Mouse (Mus musculus): ENCODE measurements around the gene Vhl. TPM values are rescaled to one million over a fixed set of nuclear protein-coding genes. Genes with fewer than 3 reads are reported as not detected.

The Vhl gene
- polyA plus RNA-seq, 1 experiment from 2014 or later, result 48.7 TPM

DNA sequence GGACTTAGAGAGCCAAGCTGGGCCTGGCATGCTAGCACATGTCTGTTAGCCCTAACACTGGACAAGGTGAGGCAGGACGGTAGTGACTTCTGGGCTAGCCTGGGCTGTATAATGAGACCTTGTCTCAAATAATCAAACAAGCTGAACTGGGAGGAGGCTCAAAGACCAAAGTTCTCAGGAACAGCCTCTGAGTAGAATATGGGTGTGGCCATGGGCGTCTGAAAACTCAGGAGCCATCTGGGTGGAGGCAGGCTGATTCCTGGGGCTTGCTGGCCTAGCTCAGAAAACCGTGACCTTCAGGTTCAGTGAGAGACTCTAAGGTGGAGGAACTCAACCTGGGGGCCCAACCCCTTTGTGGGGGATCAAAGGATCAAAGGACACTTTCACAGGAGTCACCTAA is 27.9 kb downstream of the Vhl start:
- WGBS, result 71% methylated on average over 3 of the region's 3 CpGs
- no peaks in the 10 kb centered on the region for H3K9me3 ChIP-seq (ENCODE audit: control insufficient read depth, low read length)
- DNase-seq (ENCODE audit: low spot score), result no peak
- no peaks in the 10 kb centered on the region for H3K4me1 ChIP-seq (ENCODE audit: control insufficient read depth, insufficient read depth, low read length)
- ATAC-seq (ENCODE audit: low read depth), result no peak
- H3K9ac ChIP-seq (ENCODE audit: low read depth, low read length), result no peak overlapping the region
- no peaks in the 10 kb centered on the region for H3K36me3 ChIP-seq (ENCODE audit: control insufficient read depth, insufficient read depth, low read length)
- H3K4me3 ChIP-seq (ENCODE audit: low read depth, low read length), result no peak overlapping the region
- no peaks in the 10 kb centered on the region for H3K27me3 ChIP-seq (replicated peaks; ENCODE audit: control insufficient read depth, insufficient read depth, low read length)
- no peak overlapping the region for H3K4me2 ChIP-seq (ENCODE audit: low read depth, low read length)
- H3K27ac ChIP-seq (replicated peaks; ENCODE audit: low read depth, low read length), result no peak overlapping the region

DNA sequence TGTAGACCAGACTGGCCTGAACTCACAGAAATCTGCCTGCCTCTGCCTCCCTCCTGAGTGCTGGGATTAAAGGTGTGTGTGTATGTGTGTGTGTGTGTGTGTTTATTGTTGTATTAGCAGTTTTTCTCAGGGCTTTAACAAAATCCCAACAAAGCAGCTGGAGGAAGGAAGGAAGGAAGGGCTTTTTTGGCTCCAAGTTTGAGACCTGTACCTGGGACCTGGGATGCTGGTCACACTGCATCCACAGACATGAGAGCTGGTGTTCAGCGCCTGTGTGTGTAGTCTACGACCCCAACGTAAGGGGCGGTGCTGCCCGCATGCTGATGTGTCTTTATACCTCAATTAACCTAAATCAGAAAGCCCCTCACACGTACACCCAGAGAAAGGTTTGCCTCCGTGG is 29.8 kb downstream of the Vhl start:
- H3K4me1 ChIP-seq (ENCODE audit: control insufficient read depth, insufficient read depth, low read length), result no peaks in the 10 kb centered on the region
- 97% methylated on average over 7 of the region's 7 CpGs for WGBS
- DNase-seq (ENCODE audit: low spot score), result no peak
- no peak overlapping the region for H3K4me2 ChIP-seq (ENCODE audit: low read depth, low read length)
- ATAC-seq (ENCODE audit: low read depth), result no peak
- no peak overlapping the region for H3K9ac ChIP-seq (ENCODE audit: low read depth, low read length)
- no peaks in the 10 kb centered on the region for H3K36me3 ChIP-seq (ENCODE audit: control insufficient read depth, insufficient read depth, low read length)
- no peak overlapping the region for H3K27ac ChIP-seq (replicated peaks; ENCODE audit: low read depth, low read length)
- no peaks in the 10 kb centered on the region for H3K9me3 ChIP-seq (ENCODE audit: control insufficient read depth, low read length)
- no peaks in the 10 kb centered on the region for H3K27me3 ChIP-seq (replicated peaks; ENCODE audit: control insufficient read depth, insufficient read depth, low read length)
- H3K4me3 ChIP-seq (ENCODE audit: low read depth, low read length), result no peak overlapping the region

DNA sequence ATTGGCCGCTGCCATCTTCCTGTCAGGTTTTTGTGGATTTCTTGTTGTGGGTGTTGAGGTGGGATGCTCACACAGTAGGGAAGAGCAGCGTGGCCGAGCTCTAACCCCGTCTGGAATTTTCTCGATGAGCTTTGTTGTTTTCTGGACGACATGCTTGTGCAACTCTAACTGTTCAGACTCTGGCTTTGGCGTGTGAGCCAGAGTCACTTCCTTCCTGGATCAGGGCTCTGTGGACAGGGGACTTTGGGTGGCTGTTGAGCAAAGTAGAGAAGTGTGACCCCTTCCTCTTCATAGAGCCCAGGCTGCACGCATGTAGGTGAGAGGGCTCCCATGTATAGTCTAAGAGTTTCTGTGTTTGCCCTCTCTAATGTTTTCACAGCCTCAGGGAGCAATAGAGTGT is 30.3 kb downstream of the Vhl start:
- Histone ChIP-seq H3K9ac (ENCODE audit: low read depth, low read length) (no peak overlapping the region), H3K36me3 (ENCODE audit: control insufficient read depth, insufficient read depth, low read length) (no peaks in the 10 kb centered on the region), H3K4me1 (ENCODE audit: control insufficient read depth, insufficient read depth, low read length) (no peaks in the 10 kb centered on the region), H3K4me3 (ENCODE audit: low read depth, low read length) (no peak overlapping the region), H3K9me3 (ENCODE audit: control insufficient read depth, low read length) (no peaks in the 10 kb centered on the region), H3K27me3 (replicated peaks; ENCODE audit: control insufficient read depth, insufficient read depth, low read length) (no peaks in the 10 kb centered on the region), H3K4me2 (ENCODE audit: low read depth, low read length) (no peak overlapping the region), H3K27ac (replicated peaks; ENCODE audit: low read depth, low read length) (no peak overlapping the region)
- ATAC-seq (ENCODE audit: low read depth) (no peak), DNase-seq (ENCODE audit: low spot score) (no peak)
- 78% methylated on average over 8 of the region's 8 CpGs for whole genome bisulfite sequencing

DNA sequence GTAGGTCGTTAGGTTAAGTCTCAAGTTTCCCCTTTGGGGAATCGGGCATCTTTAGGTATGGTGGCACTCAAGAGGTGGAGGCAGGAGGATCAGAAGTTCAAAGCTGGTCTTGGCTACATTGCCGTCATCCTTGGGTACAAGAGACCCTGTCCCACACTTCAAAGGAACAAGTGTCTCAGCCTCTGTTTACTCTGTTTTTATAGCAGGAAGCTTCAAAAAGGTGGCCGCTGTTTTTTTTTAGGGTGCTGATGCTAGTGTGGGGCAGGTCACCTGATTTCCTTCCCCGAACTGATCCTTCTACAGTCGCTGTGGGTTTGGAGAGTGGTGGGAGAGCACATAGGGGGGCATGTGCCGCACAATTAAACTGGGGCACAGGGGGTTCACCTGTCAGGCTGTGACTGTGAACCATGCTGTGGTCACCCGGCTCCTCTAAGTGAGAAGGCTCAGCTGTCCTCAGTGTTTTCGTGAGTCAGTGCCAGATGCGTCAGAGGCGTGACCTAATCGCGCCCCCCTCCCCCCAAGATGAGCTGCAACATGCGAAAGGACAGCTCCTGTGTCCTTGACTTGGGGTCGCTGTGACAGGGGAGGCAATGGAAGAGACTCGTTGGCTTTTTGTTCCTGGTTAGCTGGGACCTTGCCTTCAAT is 31.1 kb downstream of the Vhl start:
- no peaks in the 10 kb centered on the region for H3K4me1 ChIP-seq (ENCODE audit: control insufficient read depth, insufficient read depth, low read length)
- WGBS, result 76% methylated on average over 16 of the region's 16 CpGs
- H3K4me3 ChIP-seq (ENCODE audit: low read depth, low read length), result no peak overlapping the region
- no peak overlapping the region for H3K4me2 ChIP-seq (ENCODE audit: low read depth, low read length)
- H3K27ac ChIP-seq (replicated peaks; ENCODE audit: low read depth, low read length), result no peak overlapping the region
- H3K36me3 ChIP-seq (ENCODE audit: control insufficient read depth, insufficient read depth, low read length), result no peaks in the 10 kb centered on the region
- H3K9ac ChIP-seq (ENCODE audit: low read depth, low read length), result no peak overlapping the region
- no peaks in the 10 kb centered on the region for H3K9me3 ChIP-seq (ENCODE audit: control insufficient read depth, low read length)
- no peak for DNase-seq (ENCODE audit: low spot score)
- ATAC-seq (ENCODE audit: low read depth), result no peak
- H3K27me3 ChIP-seq (replicated peaks; ENCODE audit: control insufficient read depth, insufficient read depth, low read length), result no peaks in the 10 kb centered on the region

DNA sequence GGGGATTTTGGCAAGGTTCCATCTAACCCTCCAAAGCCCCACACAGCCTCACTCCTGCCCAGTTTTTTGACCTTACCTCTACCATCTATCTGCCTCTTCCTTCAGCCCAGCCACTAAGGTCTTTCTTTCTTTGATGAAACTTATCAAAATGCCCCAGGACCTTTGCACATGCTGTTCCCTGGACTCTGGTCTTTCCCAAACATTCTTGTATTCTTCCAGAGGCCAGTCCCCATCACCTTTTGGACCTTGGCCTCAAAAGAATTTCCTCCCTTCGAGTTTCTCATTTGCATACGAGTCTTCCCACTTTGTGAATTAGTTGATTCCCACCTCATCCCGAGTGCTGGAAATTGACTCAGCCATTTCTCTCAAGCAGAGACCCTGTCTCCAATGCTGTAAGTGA is 31.7 kb downstream of the Vhl start:
- no peak for ATAC-seq (ENCODE audit: low read depth)
- Histone ChIP-seq H3K4me2 (ENCODE audit: low read depth, low read length) (no peak overlapping the region), H3K4me1 (ENCODE audit: control insufficient read depth, insufficient read depth, low read length) (no peaks in the 10 kb centered on the region), H3K27me3 (replicated peaks; ENCODE audit: control insufficient read depth, insufficient read depth, low read length) (no peaks in the 10 kb centered on the region), H3K27ac (replicated peaks; ENCODE audit: low read depth, low read length) (no peak overlapping the region), H3K36me3 (ENCODE audit: control insufficient read depth, insufficient read depth, low read length) (no peaks in the 10 kb centered on the region), H3K9me3 (ENCODE audit: control insufficient read depth, low read length) (no peaks in the 10 kb centered on the region), H3K9ac (ENCODE audit: low read depth, low read length) (no peak overlapping the region), H3K4me3 (ENCODE audit: low read depth, low read length) (no peak overlapping the region)
- DNase-seq (ENCODE audit: low spot score), result no peak
- WGBS, result 86% methylated on average over 3 of the region's 3 CpGs

DNA sequence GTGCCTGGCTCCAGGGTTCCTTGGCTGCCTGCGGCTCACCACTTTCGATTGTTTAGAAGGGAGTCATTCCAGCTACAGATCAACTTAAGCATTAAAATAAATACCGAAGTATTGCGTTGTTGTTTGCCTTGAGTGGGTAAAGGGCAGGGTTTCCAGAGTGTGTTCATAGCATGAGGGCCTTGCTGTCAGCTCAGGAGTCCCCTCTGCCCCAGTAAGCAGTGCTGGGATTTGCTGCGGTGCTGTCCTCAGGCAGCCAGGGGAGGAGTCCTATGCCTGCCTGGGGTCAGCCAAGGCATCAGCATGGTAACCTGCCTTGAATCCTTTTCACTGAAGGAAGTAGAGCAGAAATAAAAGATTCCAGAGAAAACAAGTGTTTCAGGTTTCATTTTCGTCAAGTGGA is 33.1 kb downstream of the Vhl start:
- no peaks in the 10 kb centered on the region for H3K9me3 ChIP-seq (ENCODE audit: control insufficient read depth, low read length)
- peak; percentile 66 for DNase-seq (ENCODE audit: low spot score)
- H3K27ac ChIP-seq (replicated peaks; ENCODE audit: low read depth, low read length), result no peak overlapping the region
- no peaks in the 10 kb centered on the region for H3K4me1 ChIP-seq (ENCODE audit: control insufficient read depth, insufficient read depth, low read length)
- H3K9ac ChIP-seq (ENCODE audit: low read depth, low read length), result no peak overlapping the region
- WGBS, result 71% methylated on average over 6 of the region's 6 CpGs
- no peak overlapping the region for H3K4me2 ChIP-seq (ENCODE audit: low read depth, low read length)
- ATAC-seq (ENCODE audit: low read depth), result peak; percentile 85
- H3K36me3 ChIP-seq (ENCODE audit: control insufficient read depth, insufficient read depth, low read length), result no peaks in the 10 kb centered on the region
- no peak overlapping the region for H3K4me3 ChIP-seq (ENCODE audit: low read depth, low read length)
- H3K27me3 ChIP-seq (replicated peaks; ENCODE audit: control insufficient read depth, insufficient read depth, low read length), result no peaks in the 10 kb centered on the region

DNA sequence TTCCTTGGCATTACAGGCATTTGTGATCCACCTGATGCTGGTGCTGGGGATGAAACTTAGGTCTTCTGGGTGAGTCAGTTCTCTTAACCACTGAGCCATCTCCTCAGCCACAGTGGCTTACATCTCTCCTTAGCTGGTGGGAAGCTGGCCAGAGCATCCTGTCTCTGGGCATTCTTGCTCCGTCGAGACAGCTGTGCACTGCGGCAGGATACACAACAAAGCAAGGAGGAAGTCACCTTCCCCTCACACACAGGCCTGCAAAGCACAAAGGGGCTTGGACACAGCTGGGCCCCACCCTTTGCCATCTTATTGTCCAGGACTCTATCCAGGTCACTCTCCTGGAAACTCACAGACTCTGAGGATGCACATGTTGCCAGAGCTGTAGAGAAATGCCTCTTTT is 34.5 kb downstream of the Vhl start:
- H3K4me1 ChIP-seq (ENCODE audit: control insufficient read depth, insufficient read depth, low read length), result no peaks in the 10 kb centered on the region
- 51% methylated on average over 3 of the region's 3 CpGs for WGBS
- H3K4me2 ChIP-seq (ENCODE audit: low read depth, low read length), result no peak overlapping the region
- H3K27ac ChIP-seq (replicated peaks; ENCODE audit: low read depth, low read length), result no peak overlapping the region
- no peaks in the 10 kb centered on the region for H3K36me3 ChIP-seq (ENCODE audit: control insufficient read depth, insufficient read depth, low read length)
- H3K27me3 ChIP-seq (replicated peaks; ENCODE audit: control insufficient read depth, insufficient read depth, low read length), result no peaks in the 10 kb centered on the region
- no peak overlapping the region for H3K4me3 ChIP-seq (ENCODE audit: low read depth, low read length)
- no peak overlapping the region for H3K9ac ChIP-seq (ENCODE audit: low read depth, low read length)
- H3K9me3 ChIP-seq (ENCODE audit: control insufficient read depth, low read length), result peaks cover 4% of the 10 kb centered on the region; the same call in 1 of the 2 replicates
- DNase-seq (ENCODE audit: low spot score) (peak; percentile 23), ATAC-seq (ENCODE audit: low read depth) (no peak)

DNA sequence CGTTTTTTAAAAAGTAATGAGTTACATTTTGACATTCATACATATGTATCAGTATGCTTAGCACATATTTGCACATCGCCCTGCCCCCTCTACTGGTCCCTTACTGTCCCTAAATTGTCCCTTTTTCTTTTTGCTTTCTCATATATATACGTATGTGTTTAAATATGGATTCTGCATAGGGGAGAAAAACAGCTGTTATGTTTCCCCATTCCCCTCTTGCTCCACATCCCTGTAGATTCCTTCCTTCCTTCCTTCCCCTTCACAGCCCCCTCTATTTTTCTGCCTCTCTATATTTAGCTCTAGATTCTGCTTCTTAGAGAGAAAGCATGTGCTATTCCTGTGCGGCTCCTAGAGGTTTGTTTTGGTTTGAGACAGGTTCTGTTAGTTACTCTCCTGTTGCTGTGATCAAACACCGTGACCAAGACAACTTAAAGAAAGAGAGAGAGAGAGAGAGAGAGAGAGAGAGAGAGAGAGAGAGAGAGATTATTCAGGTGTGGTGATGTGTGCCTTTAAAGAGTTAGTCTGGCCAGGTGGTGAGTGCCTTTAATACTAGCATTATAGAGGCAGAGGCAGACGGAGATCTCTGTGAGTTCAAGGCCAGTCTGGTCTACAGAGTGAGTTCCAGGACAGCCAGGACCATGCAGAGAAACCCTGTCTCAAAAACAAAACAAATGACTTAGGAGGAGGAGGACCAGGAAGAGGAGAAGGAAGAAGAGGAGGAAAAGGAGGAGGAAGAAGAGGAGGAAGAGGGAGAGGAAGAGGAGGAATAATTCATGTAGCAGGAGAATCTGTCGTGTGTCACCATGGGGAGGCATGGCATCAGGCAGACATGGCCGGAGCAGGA is 36.1 kb downstream of the Vhl start:
- Histone ChIP-seq H3K4me2 (ENCODE audit: low read depth, low read length) (no peak overlapping the region), H3K27me3 (replicated peaks; ENCODE audit: control insufficient read depth, insufficient read depth, low read length) (no peaks in the 10 kb centered on the region), H3K27ac (replicated peaks; ENCODE audit: low read depth, low read length) (no peak overlapping the region), H3K36me3 (ENCODE audit: control insufficient read depth, insufficient read depth, low read length) (no peaks in the 10 kb centered on the region), H3K9me3 (ENCODE audit: control insufficient read depth, low read length) (peaks cover 4% of the 10 kb centered on the region; the same call in 1 of the 2 replicates), H3K9ac (ENCODE audit: low read depth, low read length) (no peak overlapping the region), H3K4me1 (ENCODE audit: control insufficient read depth, insufficient read depth, low read length) (no peaks in the 10 kb centered on the region), H3K4me3 (ENCODE audit: low read depth, low read length) (no peak overlapping the region)
- ATAC-seq (ENCODE audit: low read depth) (no peak), DNase-seq (ENCODE audit: low spot score) (no peak)
- 67% methylated on average over 8 of the region's 8 CpGs for WGBS

Measured in embryonic facial prominence, embryonic 14.5 days (tissue).